Mouse (Mus musculus) midbrain, postnatal 0 days (tissue): Measurements from ENCODE around the gene Cxcl3. TPM values are rescaled to one million over a fixed set of nuclear protein-coding genes. Genes with fewer than 3 reads are reported as not detected.

Experiments
- ATAC-seq: fragments of 200-750 bp; cut with Nextera tagmentation; 2 replicates; pipeline ENCODE4 v1.8.0; 2017; ENCODE audit warnings: moderate number of reproducible peaks, mild to moderate bottlenecking, moderate TSS enrichment, moderate library complexity; ENCODE audit not compliant: low FRiP score
- DNase-seq: peaks from one replicate; pipeline ENCODE4 v3.0.0-alpha.2; 2015; ENCODE audit warnings: low spot score
- H3K27ac ChIP-seq: fragments of 300-500 bp; sonication (generic); 2 replicates; pipeline ENCODE4 v1.5.1; 2014; ENCODE audit warnings: low read depth, mild to moderate bottlenecking, low read length, mixed read lengths
- H3K27me3 ChIP-seq: fragments of 300-500 bp; sonication (generic); 2 replicates; pipeline ENCODE4 v1.6.1; 2014; ENCODE audit warnings: low read length, control low read depth, mixed read lengths; ENCODE audit not compliant: insufficient read depth
- H3K36me3 ChIP-seq: fragments of 300-500 bp; sonication (generic); 2 replicates; pipeline ENCODE4 v1.6.1; 2014; ENCODE audit warnings: low read length, control low read depth, mixed read lengths; ENCODE audit not compliant: insufficient read depth
- H3K4me1 ChIP-seq: fragments of 300-500 bp; sonication (generic); 2 replicates; pipeline ENCODE4 v1.6.1; 2014; ENCODE audit warnings: mild to moderate bottlenecking, control low read depth, antibody characterized with exemption, low read length, mixed read lengths; ENCODE audit not compliant: insufficient read depth
- H3K4me2 ChIP-seq: fragments of 300-500 bp; sonication (generic); 2 replicates; pipeline ENCODE4 v1.6.1; 2014; ENCODE audit warnings: low read depth, mild to moderate bottlenecking, low read length, mixed read lengths; ENCODE audit not compliant: poor library complexity, severe bottlenecking
- H3K4me3 ChIP-seq: fragments of 300-500 bp; sonication (generic); 2 replicates; pipeline ENCODE4 v1.5.1; 2014; ENCODE audit warnings: low read depth, mild to moderate bottlenecking, low read length, moderate library complexity
- H3K9ac ChIP-seq: fragments of 300-500 bp; sonication (generic); replicated peaks from 2 replicates; pipeline ENCODE4 v1.6.1; 2014; ENCODE audit warnings: mild to moderate bottlenecking, low read length, moderate library complexity, mixed read lengths; ENCODE audit not compliant: poor library complexity, severe bottlenecking
- H3K9me3 ChIP-seq: fragments of 300-500 bp; sonication (generic); 2 replicates; pipeline ENCODE4 v1.6.1; 2016; ENCODE audit warnings: low read length, control low read depth
- CTCF ChIP-seq: IDR thresholded peaks from 2 replicates; pipeline ENCODE4 v1.5.1; 2016; ENCODE audit warnings: antibody characterized with exemption, mild to moderate bottlenecking
- WGBS: fragments of 180-500 bp; shearing (Covaris S2); extraction: QIAGEN DNeasy Blood & Tissue Kit; methylation state at CpG from one replicate; pipeline ENCODE4 v1.1.7; 2014; 5-methylcytosine and 5-hydroxymethylcytosine counted together
- polyA plus RNA-seq: library from polyadenylated mRNA; unstranded; fragments of >200 nt; fragmentation: Nextera tagmentation; extraction: Ambion mirVana; gene quantifications from 2 replicates; pipeline ENCODE4 v1.2.1, GENCODE M21; 2015
- total RNA-seq: library from RNA; depleted of rRNA; stranded (reverse); fragments of >200 nt; gene quantifications from 2 replicates; pipeline ENCODE4 v1.2.3, GENCODE M21; 2014; rRNA removed

The Cxcl3 gene
- total RNA-seq = not detected in 2 replicates
- polyA plus RNA-seq = 0.20 and 0.39 TPM in 2 replicates

GRCm38 (mm10) chr5:90785659-90786588 is at the start of gene Cxcl3:
TSS of gene Cxcl3 (plus strand) at chr5:90786103.
- H3K27ac ChIP-seq = no peak within 1 kb of the TSS
- ATAC-seq (peak; percentile 85), DNase-seq (peak; percentile 60)
- peak within 1 kb of the TSS; percentile 46 for H3K9ac ChIP-seq
- H3K9me3 ChIP-seq = no peaks in the 10 kb centered on the region
- peaks cover 3% of the 10 kb centered on the region for H3K4me1 ChIP-seq
- peak within 1 kb of the TSS; percentile 82 for H3K4me2 ChIP-seq
- WGBS = 19% methylated on average over 24 of the region's 26 CpGs
- peak within 1 kb of the TSS; percentile 36 for H3K4me3 ChIP-seq
- peak; percentile 72 for TF ChIP-seq CTCF
- no peaks in the 10 kb centered on the region for H3K36me3 ChIP-seq
- no peaks in the 10 kb centered on the region for H3K27me3 ChIP-seq

- H3K9me3 ChIP-seq = no peaks in the 10 kb centered on the region
- no peak overlapping the region for H3K9ac ChIP-seq
- no peaks in the 10 kb centered on the region for H3K27me3 ChIP-seq
- WGBS = 64% methylated on average over 4 of the region's 4 CpGs
- no peaks in the 10 kb centered on the region for H3K36me3 ChIP-seq
- ATAC-seq (no peak), DNase-seq (no peak)
- no peak for TF ChIP-seq CTCF
- H3K4me2 ChIP-seq = no peak overlapping the region
- no peaks in the 10 kb centered on the region for H3K4me1 ChIP-seq
- no peak overlapping the region for H3K4me3 ChIP-seq
- no peak overlapping the region for H3K27ac ChIP-seq
Observed at GRCm38 (mm10) chr5:90742029-90742428, 43.9 kb upstream of the Cxcl3 start.

DNA sequence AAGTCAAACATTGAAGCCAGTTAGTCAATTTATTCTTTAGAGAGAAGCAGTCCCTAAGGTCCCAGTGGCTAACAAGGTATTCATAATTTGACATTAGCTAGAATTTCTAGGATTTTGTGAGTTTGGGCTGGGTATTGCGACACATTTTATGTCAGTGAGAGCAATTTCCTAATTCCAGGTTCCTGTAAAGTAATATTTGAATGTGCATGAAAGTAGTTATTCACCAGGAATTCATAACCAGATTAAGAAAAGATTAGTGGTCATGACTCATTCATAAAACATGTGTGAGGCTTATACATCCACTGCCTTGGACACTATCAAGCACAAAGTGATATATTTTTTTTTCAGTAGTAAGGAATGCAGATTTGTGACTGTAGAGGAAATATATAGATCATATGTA is 32.0 kb upstream of the Cxcl3 start:
- Histone ChIP-seq H3K36me3 (no peaks in the 10 kb centered on the region), H3K9me3 (no peaks in the 10 kb centered on the region), H3K27me3 (no peaks in the 10 kb centered on the region), H3K9ac (no peak overlapping the region), H3K27ac (no peak overlapping the region), H3K4me2 (no peak overlapping the region), H3K4me3 (no peak overlapping the region), H3K4me1 (peaks cover 2% of the 10 kb centered on the region; the same call in 1 of the 2 replicates)
- no peak for DNase-seq
- TF ChIP-seq CTCF = no peak
- ATAC-seq = no peak
- WGBS = 96% methylated on average over 1 of the region's 1 CpGs

GRCm38 (mm10) chr5:90758020-90758605 is 27.8 kb upstream of the Cxcl3 start:
- H3K27ac ChIP-seq = no peak overlapping the region
- no peak overlapping the region for H3K9ac ChIP-seq
- H3K4me2 ChIP-seq = no peak overlapping the region
- no peaks in the 10 kb centered on the region for H3K36me3 ChIP-seq
- ATAC-seq (no peak), DNase-seq (peak; percentile 49)
- H3K9me3 ChIP-seq = no peaks in the 10 kb centered on the region
- WGBS = 39% methylated on average over 5 of the region's 5 CpGs
- H3K4me1 ChIP-seq = peaks cover 3% of the 10 kb centered on the region; the same call in 1 of the 2 replicates
- TF ChIP-seq CTCF = no peak
- no peaks in the 10 kb centered on the region for H3K27me3 ChIP-seq
- no peak overlapping the region for H3K4me3 ChIP-seq

DNA sequence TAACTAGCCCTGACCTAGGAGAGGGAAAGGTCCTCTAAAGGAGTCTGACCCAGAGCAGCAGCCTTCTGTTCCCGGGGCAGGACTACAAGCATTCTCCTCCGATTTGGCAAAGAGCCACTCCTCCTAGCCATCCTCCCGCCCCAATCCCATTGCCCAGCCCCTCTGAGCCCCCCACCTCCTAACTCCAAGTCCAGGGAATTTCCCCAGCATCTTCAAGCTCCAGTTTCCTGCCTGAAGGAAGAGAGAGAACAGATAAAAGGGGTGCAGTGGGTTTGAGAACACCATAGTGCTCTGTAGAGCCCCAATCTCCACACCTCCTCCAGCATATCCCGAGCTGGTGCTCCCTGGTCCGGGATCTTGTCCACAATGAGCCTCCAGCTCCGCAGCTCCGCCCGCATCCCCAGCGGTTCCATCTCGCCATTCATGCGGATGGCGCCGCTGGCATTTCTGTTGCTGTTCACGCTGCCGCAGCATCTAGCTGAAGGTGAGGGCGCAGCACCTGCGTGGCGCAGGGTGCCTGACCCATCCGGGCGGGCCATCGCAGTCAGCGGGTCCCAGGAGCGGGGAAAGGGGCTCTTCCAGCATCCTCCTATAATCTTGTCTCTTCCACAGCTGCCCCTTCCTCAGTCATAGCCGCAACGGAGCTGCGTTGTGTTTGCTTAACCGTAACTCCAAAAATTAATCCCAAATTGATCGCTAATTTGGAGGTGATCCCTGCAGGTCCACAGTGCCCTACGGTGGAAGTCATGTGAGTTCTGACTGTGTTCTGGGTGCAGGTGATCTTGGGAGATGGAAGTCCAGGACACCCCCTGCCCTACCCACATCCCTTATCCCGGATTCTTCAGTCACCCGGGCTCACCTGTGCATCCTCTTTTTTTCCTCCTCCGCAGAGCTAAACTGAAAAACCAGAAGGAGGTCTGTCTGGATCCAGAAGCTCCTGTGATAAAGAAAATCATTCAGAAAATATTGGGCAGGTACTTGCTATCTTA is 26.5 kb upstream of the Cxcl3 start, which contains the start of gene Cxcl5:
Cxcl5 (plus strand) TSS at position 284 of the 989 bp plus-strand sequence.
- H3K27ac ChIP-seq = no peak within 1 kb of the TSS
- peak within 1 kb of the TSS; percentile 68 for H3K9ac ChIP-seq
- peak within 1 kb of the TSS; percentile 66 for H3K4me3 ChIP-seq
- no peaks in the 10 kb centered on the region for H3K36me3 ChIP-seq
- ATAC-seq (peak; percentile 75), DNase-seq (peak; percentile 39)
- H3K27me3 ChIP-seq = no peaks in the 10 kb centered on the region
- no peak for TF ChIP-seq CTCF
- H3K4me1 ChIP-seq = peaks cover 3% of the 10 kb centered on the region; the same call in 1 of the 2 replicates
- no peaks in the 10 kb centered on the region for H3K9me3 ChIP-seq
- peak within 1 kb of the TSS; percentile 93 for H3K4me2 ChIP-seq
- 2% methylated on average over 32 of the region's 32 CpGs for WGBS
